Mouse (Mus musculus) neural tube, embryonic 13.5 days (tissue): Measurements from ENCODE around the gene Ech1. TPM values are rescaled to one million over a fixed set of nuclear protein-coding genes. Genes with fewer than 3 reads are reported as not detected.
A peak's percentile ranks its signal among the peaks of the same experiment; 100 is the strongest.

Experiments
- ATAC-seq: fragments of 200-750 bp; cut with Nextera tagmentation; 2 replicates; pipeline ENCODE4 v1.8.0; 2017; ENCODE audit warnings: low read depth, mild to moderate bottlenecking, moderate TSS enrichment, moderate library complexity
- H3K27ac ChIP-seq: fragments of 300-500 bp; sonication (generic); replicated peaks from 2 replicates; pipeline ENCODE4 v1.5.1; 2015; ENCODE audit warnings: moderate library complexity, mild to moderate bottlenecking, inconsistent platforms
- H3K27me3 ChIP-seq: fragments of 300-500 bp; sonication (generic); 2 replicates; pipeline ENCODE4 v1.6.1; 2015; ENCODE audit warnings: mild to moderate bottlenecking, inconsistent platforms
- H3K36me3 ChIP-seq: fragments of 300-500 bp; sonication (generic); 2 replicates; pipeline ENCODE4 v1.6.1; 2015; ENCODE audit warnings: mild to moderate bottlenecking, inconsistent platforms
- H3K4me1 ChIP-seq: fragments of 300-500 bp; sonication (generic); replicated peaks from 2 replicates; pipeline ENCODE4 v1.6.1; 2015; ENCODE audit warnings: inconsistent platforms
- H3K4me2 ChIP-seq: fragments of 300-500 bp; sonication (generic); 2 replicates; pipeline ENCODE4 v1.6.1; 2015; ENCODE audit warnings: inconsistent platforms, mild to moderate bottlenecking, moderate library complexity
- H3K4me3 ChIP-seq: fragments of 300-500 bp; sonication (generic); 2 replicates; pipeline ENCODE4 v1.5.1; 2015; ENCODE audit warnings: mild to moderate bottlenecking, inconsistent platforms
- H3K9ac ChIP-seq: fragments of 300-500 bp; sonication (generic); 2 replicates; pipeline ENCODE4 v1.6.1; 2015; ENCODE audit warnings: moderate library complexity, mild to moderate bottlenecking, inconsistent platforms
- H3K9me3 ChIP-seq: fragments of 300-500 bp; sonication (generic); 2 replicates; pipeline ENCODE4 v1.6.1; 2016; ENCODE audit warnings: inconsistent platforms
- WGBS: fragments of 180-500 bp; shearing (Covaris S2); methylation state at CpG from one replicate; pipeline ENCODE4 v1.1.7; 2015; 5-methylcytosine and 5-hydroxymethylcytosine counted together
- polyA plus RNA-seq: library from polyadenylated mRNA; unstranded; fragments of >200 nt; fragmentation: Nextera tagmentation; extraction: Ambion mirVana; gene quantifications from 2 replicates; pipeline ENCODE4 v1.2.1, GENCODE M21; 2015

The Ech1 gene
- polyA plus RNA-seq, 1 experiment from 2014 or later, result 98.1 TPM

DNA sequence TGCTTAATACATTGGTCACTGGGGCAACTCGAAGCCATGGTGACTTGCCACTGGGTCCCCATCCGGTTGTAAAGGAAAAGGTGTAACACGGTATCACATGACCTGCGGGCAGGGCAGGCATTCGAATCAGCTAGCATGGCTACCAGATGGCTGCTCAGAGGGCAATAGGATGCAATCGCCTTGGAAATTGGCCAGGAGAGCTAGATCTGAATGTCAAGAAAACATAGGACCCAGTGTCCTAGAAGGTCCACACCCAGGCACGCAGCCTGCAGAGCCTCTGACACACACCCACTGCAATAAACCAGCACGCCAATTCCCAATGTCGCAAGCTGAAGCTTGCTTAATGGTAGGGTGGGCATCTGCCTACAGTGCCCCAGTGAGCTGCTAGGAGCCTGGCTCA, 13.3 kb downstream of the Ech1 start:
- Histone ChIP-seq H3K9ac (no peak overlapping the region), H3K9me3 (no peaks in the 10 kb centered on the region), H3K36me3 (no peaks in the 10 kb centered on the region), H3K4me2 (no peak overlapping the region), H3K27ac (no peak overlapping the region), H3K27me3 (no peaks in the 10 kb centered on the region), H3K4me1 (no peaks in the 10 kb centered on the region), H3K4me3 (no peak overlapping the region)
- WGBS, result 66% methylated on average over 9 of the region's 9 CpGs
- no peak for ATAC-seq

DNA sequence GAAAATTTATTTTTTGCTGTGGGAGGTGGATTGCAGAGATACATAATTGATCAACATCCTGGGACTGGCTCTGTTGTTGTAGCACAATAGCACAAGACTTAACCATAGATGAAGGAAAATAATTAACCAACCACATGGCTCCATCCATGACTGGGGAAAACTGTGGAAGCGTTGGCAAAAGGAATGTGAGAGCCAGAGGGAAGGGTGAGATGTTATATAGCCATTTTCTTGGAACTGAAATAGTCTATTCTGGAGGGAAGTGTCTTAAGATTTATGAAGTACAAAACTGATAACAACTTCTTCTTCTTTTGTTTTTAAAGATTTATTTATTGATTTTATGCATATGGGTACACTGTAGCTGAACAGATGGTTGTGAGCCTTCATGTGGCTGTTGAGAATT, 22.3 kb downstream of the Ech1 start:
- Histone ChIP-seq H3K4me3 (no peak overlapping the region), H3K4me1 (no peaks in the 10 kb centered on the region), H3K4me2 (no peak overlapping the region), H3K9me3 (no peaks in the 10 kb centered on the region), H3K36me3 (no peaks in the 10 kb centered on the region), H3K27ac (no peak overlapping the region), H3K27me3 (no peaks in the 10 kb centered on the region), H3K9ac (no peak overlapping the region)
- 84% methylated on average over 1 of the region's 1 CpGs for WGBS
- no peak for ATAC-seq

DNA sequence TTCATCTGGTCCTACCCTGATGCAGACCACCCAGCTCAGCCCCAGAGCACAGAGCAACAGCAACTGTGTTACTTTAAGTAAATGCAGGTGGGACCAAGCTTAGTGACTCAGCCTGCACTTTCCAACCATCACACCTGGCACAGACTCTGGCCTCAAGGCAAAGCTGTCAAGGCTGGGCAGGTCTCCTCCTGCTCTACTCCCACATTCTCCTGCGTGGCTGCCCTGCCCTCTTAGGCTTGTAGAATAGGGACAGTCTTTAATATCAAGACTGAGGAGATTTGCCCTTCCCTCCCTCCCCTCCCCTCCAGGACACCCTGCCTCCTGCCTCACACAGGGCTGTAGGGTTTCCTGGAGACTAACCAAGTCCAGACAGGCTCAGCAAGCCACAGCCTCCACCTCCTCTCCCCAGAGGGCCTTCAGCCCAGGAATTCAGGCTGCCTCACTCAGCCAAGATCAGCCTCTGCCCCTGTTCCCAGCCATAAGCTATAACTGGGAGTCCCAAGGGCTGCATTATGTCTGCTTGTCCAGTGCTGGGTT, 24.8 kb downstream of the Ech1 start:
- no peak overlapping the region for H3K27ac ChIP-seq
- H3K4me2 ChIP-seq, result no peak overlapping the region
- H3K4me1 ChIP-seq, result no peaks in the 10 kb centered on the region
- no peak for ATAC-seq
- no peaks in the 10 kb centered on the region for H3K36me3 ChIP-seq
- 48% methylated on average over 1 of the region's 1 CpGs for WGBS
- no peaks in the 10 kb centered on the region for H3K9me3 ChIP-seq
- H3K4me3 ChIP-seq, result no peak overlapping the region
- H3K27me3 ChIP-seq, result no peaks in the 10 kb centered on the region
- no peak overlapping the region for H3K9ac ChIP-seq

DNA sequence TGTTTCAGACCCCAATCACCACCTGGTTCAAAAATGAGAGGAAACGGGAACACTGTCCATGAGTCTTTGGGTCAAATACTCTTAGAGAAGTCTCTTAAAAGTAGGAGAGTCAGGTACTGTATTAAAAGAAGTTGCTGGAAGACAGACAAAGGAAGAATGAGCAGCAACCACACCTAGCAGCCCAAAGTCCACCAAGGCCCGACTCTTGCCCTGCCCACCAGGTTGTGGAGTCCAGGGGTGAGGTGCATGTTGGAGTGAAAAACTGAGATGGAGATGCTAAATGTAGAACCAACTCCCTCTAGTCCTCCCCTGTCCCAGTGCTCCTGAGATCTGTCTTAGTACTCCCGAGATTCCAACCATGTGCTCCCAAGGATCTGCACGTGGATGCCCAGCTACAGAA, 25.6 kb downstream of the Ech1 start:
- Histone ChIP-seq H3K9ac (no peak overlapping the region), H3K36me3 (no peaks in the 10 kb centered on the region)
- WGBS, result 86% methylated on average over 4 of the region's 4 CpGs

DNA sequence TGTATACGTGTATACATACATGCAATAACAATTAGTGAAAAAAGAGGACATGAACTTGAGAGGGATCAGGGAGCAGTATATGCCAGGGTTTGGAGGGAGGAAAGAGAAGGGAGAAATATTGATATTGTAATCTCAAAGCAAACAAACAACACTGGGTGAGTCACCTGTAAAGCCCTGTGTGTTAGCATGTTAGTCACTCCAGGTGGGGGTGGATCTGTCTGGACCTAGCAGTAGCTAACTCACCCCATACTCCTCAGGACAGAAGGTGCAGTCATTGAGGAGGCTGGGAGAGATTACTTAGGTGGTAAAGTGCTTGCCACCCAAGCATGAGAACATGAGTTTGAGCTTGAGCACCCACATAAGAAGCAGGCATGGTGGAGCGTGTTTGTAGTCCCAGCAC, 34.9 kb downstream of the Ech1 start:
- no peak for ATAC-seq
- Histone ChIP-seq H3K4me1 (peaks cover 11% of the 10 kb centered on the region), H3K9me3 (no peaks in the 10 kb centered on the region), H3K36me3 (no peaks in the 10 kb centered on the region), H3K4me2 (no peak overlapping the region), H3K4me3 (no peak overlapping the region), H3K27ac (no peak overlapping the region), H3K27me3 (no peaks in the 10 kb centered on the region), H3K9ac (no peak overlapping the region)
- 86% methylated on average over 2 of the region's 2 CpGs for WGBS

More for the DNA sequence above, 25.6 kb downstream of the Ech1 start:
- Histone ChIP-seq H3K27ac (no peak overlapping the region), H3K4me3 (no peak overlapping the region), H3K4me2 (no peak overlapping the region), H3K4me1 (no peaks in the 10 kb centered on the region), H3K27me3 (no peaks in the 10 kb centered on the region), H3K9me3 (no peaks in the 10 kb centered on the region)
- ATAC-seq, result no peak

DNA sequence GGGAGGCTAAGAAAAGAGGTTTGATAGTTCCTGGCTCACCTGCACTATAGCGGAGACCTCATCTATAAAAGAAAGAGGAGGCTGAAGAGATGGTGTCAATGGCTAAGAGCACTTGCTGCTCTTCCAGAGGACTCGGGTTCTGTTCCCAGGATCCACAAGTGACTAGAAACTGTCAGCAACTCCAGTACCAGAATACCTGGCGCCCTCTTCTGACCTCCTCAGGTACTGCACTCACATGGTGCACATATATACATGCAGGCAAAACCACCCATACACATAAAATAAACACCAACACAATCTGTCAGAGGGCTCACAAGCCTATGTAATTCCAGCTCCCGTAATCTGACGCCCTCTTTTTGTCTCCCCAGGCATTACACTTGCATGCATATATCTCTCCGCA, 35.9 kb downstream of the Ech1 start:
- no peak overlapping the region for H3K9ac ChIP-seq
- 87% methylated on average over 6 of the region's 6 CpGs for WGBS
- H3K27ac ChIP-seq, result no peak overlapping the region
- H3K4me1 ChIP-seq, result peaks cover 15% of the 10 kb centered on the region
- ATAC-seq, result no peak
- H3K4me3 ChIP-seq, result no peak overlapping the region
- H3K9me3 ChIP-seq, result no peaks in the 10 kb centered on the region
- H3K27me3 ChIP-seq, result no peaks in the 10 kb centered on the region
- H3K4me2 ChIP-seq, result no peak overlapping the region
- H3K36me3 ChIP-seq, result no peaks in the 10 kb centered on the region

DNA sequence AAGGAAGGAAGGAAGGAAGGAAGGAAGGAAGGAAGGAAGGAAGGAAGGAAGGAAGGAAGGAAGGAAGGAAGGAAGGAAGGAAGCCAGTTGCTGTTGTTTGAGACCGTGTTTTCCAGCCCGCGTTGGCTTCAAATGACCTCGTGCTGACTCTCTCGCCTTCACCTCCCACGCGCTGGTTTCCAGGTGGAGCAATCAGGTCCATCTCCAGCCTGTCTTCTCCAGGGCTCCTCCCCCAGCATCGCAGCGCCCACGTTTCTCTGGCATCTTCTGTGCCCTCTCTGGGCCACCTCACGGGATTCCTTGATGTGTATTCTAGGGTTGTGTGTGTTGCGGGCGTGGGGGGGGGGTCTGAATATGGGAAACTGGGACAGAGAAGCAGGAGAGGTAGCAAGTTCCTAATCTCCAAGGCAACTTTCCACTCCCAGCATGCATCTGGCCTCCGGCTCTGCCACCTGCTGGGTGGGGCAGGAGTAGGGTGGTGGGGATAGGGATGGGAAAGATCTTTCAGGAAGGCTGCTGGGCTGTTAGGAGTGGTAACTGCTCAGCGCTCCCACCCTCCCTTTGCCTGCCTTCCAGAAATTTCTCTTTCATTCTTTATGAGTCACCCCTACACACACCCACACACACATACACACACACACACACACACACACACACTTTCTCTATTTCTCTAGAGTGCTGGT, 37.9 kb downstream of the Ech1 start:
- Histone ChIP-seq H3K4me2 (no peak overlapping the region), H3K9ac (no peak overlapping the region), H3K9me3 (no peaks in the 10 kb centered on the region), H3K27ac (no peak overlapping the region), H3K36me3 (no peaks in the 10 kb centered on the region), H3K4me1 (peaks cover 20% of the 10 kb centered on the region), H3K27me3 (no peaks in the 10 kb centered on the region), H3K4me3 (no peak overlapping the region)
- ATAC-seq, result no peak
- 79% methylated on average over 15 of the region's 15 CpGs for WGBS

DNA sequence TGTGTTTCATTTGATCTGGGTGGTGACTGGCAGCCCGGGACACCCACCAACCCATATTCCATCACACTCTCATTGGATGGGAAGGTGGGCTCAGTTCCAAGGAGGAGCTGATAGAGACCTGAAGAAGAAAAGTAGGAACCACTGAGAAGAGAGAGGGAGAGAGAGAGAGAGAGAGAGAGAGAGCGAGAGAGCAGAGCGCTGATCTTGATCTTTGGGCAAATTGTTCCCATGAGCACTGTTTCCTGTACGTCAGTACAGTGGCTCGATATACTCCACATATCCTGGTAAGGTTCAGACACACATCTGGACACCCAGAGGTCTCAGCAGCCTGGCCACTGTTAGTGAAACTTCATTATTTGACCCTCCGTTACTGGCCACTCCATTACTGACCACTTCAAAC, 38.5 kb downstream of the Ech1 start, which contains the start of gene Lgals7:
Gene Lgals7, plus strand, starts transcription at position 314 of the 400 bp plus-strand sequence.
- Histone ChIP-seq H3K4me3 (no peak within 1 kb of the TSS), H3K9ac (no peak within 1 kb of the TSS), H3K27me3 (no peaks in the 10 kb centered on the region), H3K27ac (no peak within 1 kb of the TSS), H3K4me2 (0 out of 2 replicates have a peak within 1 kb of the TSS, but pooled peaks have one; percentile 2), H3K9me3 (no peaks in the 10 kb centered on the region), H3K4me1 (peaks cover 20% of the 10 kb centered on the region), H3K36me3 (no peaks in the 10 kb centered on the region)
- WGBS, result 70% methylated on average over 6 of the region's 6 CpGs
- ATAC-seq, result no peak

DNA sequence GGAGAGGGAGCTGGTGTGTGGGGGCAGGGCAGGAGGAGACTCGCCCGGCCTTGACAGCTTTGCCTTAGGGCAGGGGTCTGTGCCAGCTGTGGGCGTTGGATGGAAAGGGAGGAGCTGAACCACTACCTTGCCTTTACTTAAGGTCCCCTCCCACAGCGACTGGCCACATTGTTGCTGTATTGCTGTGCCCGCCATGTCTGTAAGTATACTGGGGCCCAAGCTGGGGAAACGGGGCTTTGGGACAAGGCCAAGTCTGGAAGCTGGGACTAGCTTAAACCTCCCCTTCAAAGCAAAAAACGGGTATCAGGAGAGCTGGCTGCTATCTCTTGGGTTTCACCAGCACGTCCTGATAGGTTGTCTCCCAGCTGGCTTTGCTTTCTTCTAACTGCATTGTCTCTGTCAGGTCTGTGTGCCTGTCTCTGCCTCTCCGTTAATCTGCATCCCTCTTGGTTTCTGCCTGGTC, 39.3 kb downstream of the Ech1 start:
- no peak overlapping the region for H3K27ac ChIP-seq
- peaks cover 20% of the 10 kb centered on the region for H3K4me1 ChIP-seq
- H3K27me3 ChIP-seq, result no peaks in the 10 kb centered on the region
- 0 out of 2 replicates have a peak overlapping the region, but pooled peaks have one; percentile 2 for H3K4me2 ChIP-seq
- no peaks in the 10 kb centered on the region for H3K36me3 ChIP-seq
- no peaks in the 10 kb centered on the region for H3K9me3 ChIP-seq
- H3K4me3 ChIP-seq, result no peak overlapping the region
- no peak overlapping the region for H3K9ac ChIP-seq
- WGBS, result 43% methylated on average over 9 of the region's 9 CpGs
- no peak for ATAC-seq

DNA sequence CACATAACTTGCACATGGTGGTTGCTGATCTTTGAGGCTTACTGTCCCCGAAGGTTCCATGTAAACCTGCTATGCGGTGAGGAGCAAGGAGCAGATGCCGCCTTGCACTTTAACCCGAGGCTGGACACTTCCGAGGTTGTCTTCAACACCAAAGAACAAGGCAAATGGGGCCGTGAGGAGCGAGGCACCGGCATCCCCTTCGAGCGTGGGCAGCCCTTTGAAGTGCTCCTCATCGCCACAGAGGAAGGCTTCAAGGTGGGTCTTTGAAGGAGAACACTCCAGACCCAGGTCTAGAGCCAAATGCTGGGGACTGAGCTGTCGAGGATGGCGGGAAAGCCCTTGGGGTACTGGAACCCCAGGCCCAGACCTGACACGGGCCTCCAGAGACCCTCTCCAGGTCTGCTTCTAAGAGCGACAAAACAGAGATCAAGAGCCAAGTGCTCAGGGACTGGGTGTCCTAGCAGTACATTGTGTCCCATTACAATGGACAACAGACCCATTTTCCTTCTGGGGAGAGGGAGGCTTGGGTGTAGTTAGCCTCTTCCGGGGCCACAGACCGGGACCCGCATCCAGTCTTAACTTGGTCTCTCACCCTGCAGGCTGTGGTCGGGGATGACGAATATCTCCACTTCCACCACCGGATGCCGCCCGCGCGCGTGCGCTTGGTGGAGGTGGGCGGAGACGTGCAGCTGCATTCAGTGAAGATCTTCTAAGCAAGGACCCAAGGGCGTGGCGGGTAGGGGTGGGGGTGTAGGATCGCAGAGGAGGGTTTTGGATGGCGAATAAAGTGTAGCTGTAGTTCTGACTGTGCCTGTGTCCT, 40.7 kb downstream of the Ech1 start:
- peak overlapping the region; percentile 62 for H3K9ac ChIP-seq
- no peaks in the 10 kb centered on the region for H3K36me3 ChIP-seq
- H3K9me3 ChIP-seq, result no peaks in the 10 kb centered on the region
- H3K27ac ChIP-seq, result no peak overlapping the region
- WGBS, result 44% methylated on average over 33 of the region's 33 CpGs
- peak; percentile 73 for ATAC-seq
- no peaks in the 10 kb centered on the region for H3K27me3 ChIP-seq
- peak overlapping the region; percentile 26 for H3K4me3 ChIP-seq
- peak overlapping the region; percentile 51 for H3K4me2 ChIP-seq
- peaks cover 20% of the 10 kb centered on the region for H3K4me1 ChIP-seq

DNA sequence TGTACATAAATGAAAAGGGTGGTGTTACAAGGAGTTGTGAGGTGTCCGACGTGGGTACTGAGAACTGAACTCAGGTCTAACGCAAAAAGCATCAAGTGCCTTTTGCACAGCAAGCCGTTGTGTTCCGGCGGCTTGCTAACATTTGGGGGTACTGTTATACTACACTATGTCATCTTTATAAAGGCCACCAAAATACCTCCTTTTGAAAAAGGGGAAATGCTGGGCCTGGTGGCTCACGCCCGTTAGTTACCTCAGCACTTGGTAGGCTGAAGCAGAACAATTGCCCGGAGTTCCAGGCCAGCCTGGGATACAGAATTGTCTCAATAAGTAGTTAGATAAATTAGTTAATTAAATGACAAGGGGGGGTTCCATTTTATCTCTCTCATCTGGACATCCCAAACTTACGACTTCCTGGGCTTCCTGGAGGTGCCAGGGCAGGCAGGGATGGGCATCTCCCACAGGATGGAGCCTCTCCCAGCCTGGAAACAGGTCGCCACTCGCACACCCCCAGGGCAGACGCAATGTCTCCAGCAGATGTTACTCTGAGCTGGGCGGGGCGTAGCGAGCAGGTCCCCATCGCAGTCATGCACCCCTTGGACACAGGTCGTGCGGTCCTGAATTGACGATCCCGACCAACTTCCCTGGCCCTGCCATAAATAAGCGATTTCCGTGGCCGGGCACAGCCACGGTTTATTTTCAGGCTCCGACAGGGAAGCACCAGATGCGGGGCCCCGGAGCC, 41.9 kb downstream of the Ech1 start:
- H3K36me3 ChIP-seq, result no peaks in the 10 kb centered on the region
- no peaks in the 10 kb centered on the region for H3K27me3 ChIP-seq
- no peak overlapping the region for H3K9ac ChIP-seq
- WGBS, result 89% methylated on average over 28 of the region's 28 CpGs
- peaks cover 20% of the 10 kb centered on the region for H3K4me1 ChIP-seq
- H3K4me3 ChIP-seq, result no peak overlapping the region
- no peaks in the 10 kb centered on the region for H3K9me3 ChIP-seq
- no peak overlapping the region for H3K27ac ChIP-seq
- peak; percentile 34; the same call in 1 of the 2 replicates for ATAC-seq
- no peak overlapping the region for H3K4me2 ChIP-seq
